Mouse (Mus musculus) stomach, postnatal 0 days (tissue): ENCODE results near the gene Ptgir.

Source experiments
- CTCF ChIP-seq: IDR thresholded peaks from 2 replicates; pipeline ENCODE4 v1.5.1; 2016; ENCODE audit warnings: antibody characterized with exemption, low read depth, mild to moderate bottlenecking, moderate library complexity
- EP300 ChIP-seq: optimal IDR thresholded peaks from 2 replicates; pipeline ENCODE3; 2016; ENCODE audit warnings: antibody characterized with exemption

GRCm38 (mm10) chr7:16911904-16912303, 5.6 kb downstream of the Ptgir start:
- TF ChIP-seq CTCF (no peak), EP300 (no peak)
